Mouse (Mus musculus): ENCODE measurements around the gene Vac14.

Gene Vac14

DNA sequence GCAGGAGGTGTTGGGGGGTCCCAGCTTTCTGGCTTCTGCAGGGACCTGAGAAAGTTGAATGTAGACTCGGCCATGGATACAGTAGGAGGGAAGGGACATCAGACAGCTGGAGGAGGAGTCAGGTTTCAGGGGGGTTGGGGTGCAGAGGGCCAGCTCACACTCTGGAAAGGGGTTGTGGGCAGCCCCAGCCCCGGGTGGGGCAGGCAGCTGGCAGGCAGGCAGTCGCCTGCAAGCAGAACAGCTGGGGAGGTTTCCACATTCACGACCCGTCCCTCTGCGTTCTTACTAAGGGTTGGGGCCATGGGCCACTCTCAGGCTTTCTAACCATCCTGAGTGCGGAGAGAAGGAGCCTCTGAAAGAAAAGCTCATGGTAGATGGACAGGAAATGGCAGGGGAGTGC lies 98.7 kb downstream of the Vac14 start:
- CTCF ChIA-PET = no interaction called here

DNA sequence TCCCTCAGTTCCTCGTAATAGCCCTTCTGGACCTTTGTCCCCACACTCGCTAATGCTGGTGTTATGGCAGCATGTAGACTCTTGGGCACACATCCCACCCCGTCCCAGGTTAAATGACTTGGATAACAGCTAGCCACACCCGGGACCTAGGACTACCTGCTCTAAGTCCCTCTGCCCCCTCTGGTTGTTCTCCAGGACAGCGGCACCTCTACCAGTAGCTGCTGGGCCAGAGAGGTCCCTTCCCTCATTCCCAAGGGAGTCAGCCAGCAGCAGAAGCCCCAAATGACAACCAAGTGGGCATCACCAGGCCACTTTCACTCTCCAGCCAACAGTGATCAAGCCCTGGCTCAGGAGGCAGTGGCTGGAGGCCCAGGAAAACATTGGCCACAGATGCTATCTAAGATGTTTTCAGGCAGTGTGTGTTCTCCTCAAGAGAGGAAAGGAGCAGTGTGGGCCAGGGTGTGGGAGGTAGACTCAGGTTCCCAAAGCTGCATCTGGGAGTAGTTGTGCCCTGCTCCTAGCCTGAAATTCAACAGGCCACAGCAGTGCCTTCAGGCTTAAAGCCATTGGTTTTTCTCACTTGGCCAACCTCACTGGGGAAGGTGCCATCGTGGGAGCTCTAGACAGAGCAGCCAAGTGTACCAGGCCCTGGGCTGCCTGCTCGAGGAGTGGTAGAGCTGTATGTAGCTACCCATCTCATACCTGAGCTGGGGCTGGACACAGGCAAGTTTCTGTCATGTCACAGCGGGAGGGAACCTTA lies 100.0 kb downstream of the Vac14 start:
- CTCF ChIA-PET = no interaction called here

DNA sequence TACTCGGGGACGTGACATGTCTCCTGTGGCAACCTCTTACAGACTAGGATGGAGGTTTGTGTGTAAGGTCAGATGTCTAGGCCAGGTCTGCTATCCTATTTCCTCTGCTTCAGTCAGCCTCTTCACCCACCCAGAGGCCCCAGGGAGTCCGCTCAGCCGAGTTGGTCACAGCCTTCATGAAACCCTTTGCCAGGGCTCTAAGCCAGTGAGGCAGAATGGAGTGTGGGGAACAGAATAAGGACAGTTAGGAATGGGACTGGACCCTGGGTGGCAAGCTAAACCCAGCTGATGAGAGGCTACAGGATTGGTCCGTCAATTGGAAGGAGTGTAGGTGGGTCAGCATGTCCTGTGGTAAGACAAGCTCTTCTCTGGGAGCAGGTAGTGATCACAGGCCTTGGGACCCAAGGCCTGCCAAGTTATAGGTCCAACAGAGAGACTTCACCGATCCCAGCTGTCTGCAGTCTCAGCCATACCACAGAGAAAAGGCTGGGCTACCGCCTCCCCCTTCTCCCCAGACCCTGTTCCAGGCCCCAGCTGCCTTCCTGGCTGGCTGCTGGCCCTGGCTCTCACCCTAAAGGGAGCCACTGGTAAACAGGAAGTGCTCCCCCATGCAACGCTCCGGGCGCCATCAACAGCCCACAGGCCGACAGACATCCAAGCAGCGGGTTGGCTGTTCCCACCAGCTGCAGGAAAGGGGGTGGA lies 100.7 kb downstream of the Vac14 start:
- CTCF ChIA-PET = no interaction called here

DNA sequence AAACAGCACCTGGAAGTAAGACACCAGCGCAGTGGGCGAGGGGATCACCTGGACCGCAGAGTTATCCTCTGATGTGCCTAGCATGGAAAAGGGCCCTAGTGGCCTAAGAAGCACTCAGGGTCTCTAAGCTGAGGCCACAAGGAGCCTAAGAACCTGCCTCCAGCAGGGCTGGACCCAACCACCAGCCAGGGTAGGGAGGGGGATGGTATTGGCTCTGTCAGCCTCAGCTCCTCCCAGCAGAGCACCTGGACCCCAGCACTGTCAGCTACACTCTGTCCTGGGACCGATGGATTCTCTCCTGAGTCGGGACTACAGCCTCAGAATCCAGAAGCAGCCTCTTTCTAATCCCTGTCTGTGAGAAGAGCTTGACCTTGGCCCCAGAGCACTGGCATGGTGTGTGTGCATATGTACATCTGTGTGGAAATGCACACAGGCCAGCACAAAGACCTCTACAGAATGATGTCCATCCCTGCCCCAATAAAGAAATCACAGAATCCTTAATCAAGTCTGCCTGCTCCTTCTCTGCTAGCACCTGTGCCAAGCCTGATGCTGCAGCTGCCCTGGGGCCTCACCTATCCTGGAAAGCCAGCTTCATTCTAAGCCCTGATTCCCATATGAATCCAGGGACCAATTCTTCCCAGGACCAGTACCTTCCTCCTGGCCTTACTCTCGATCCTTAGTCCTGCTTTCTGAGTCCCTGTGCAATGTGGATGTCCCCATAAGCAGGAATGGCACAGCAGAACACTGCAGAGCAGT lies 101.7 kb downstream of the Vac14 start:
- CTCF ChIA-PET = no interaction called here

DNA sequence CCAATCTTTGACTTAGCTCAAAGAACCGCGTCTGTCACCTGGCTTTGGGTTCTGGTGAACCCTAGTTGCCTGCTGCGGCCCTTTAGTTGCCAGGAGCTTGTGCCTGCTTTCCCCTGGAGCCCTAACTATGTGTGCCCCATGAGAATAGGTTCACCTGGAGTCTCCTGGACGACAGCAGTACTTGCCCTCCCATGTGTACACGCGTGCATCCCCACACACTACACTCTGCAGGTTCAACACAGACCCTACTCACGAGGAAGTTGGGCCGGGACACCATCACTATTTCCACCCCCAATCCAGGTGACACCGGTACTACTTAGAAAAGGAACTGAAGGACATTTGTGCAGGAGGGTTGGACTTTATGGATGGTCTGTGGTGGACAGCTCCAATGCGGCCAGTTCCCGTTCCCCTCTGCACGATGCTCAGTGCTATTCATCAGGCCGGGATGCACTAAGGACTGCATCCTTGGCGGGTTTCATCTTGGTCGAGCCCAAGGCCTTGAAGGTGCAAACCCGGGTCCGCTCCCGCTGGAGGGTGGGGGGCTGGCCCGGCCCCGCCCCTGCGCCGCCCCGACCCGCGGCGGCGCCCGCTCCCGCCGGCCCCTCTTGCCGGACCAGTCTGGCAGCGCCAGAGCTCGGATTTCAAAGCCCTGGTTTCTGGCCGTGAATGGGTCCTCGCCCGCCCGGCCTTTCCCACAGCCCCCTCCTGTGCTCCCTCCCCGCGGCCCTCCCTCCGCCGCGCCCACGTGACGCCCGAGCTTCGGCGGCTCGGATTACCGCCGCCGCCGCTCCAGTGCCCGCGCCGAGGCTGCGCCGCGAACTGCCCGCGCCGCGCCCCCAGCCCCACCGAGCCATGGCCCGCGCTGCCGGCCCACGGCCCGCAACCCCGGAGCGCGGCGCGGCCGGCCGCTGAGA lies 102.6 kb downstream of the Vac14 start, which contains the start of gene Mtss1l:
Gene Mtss1l, plus strand, starts transcription at position 792 of the 914 bp plus-strand sequence.
- CTCF ChIA-PET = interaction anchor here (0.6 kb wide), 1 partner anchor 1261 kb away, joined by 9 read pairs; no protein-coding TSS in a partner anchor

DNA sequence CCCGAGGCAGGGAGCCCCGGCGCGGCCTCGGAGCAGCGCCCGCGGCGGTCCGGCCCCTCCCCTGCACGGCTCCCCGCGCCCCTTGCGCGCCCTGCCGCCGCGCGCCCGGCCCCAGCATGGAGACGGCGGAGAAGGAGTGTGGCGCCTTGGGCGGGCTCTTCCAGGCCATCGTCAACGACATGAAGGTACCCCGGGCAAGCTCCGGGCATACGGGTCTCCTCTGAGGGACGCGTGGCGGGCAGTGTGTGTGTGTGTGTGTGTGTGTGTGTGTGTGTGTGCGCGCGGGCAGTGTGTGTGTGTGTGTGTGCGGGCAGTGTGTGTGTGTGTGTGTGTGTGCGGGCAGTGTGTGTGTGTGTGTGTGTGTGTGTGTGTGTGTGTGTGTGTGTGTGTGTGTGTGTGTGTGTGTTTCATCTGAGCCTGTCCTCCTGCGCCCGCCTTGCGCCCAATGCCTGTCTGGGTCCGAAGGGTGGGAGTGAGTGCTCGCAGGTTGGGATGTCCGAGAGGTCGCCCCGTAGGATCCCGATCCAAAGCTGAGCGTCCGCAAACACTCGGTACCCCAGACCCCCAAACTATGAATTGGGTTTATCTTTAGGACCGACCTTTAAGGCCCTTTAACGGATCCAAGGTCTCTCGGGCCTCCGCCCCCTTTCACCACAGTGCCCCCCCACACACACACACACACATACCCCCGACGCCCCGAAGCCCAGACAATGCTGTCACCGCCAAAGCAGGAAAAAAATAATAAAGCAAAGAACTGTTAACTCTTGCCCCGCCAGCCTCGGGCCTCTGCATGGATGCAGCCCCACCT lies 103.4 kb downstream of the Vac14 start:
- CTCF ChIA-PET = no interaction called here

DNA sequence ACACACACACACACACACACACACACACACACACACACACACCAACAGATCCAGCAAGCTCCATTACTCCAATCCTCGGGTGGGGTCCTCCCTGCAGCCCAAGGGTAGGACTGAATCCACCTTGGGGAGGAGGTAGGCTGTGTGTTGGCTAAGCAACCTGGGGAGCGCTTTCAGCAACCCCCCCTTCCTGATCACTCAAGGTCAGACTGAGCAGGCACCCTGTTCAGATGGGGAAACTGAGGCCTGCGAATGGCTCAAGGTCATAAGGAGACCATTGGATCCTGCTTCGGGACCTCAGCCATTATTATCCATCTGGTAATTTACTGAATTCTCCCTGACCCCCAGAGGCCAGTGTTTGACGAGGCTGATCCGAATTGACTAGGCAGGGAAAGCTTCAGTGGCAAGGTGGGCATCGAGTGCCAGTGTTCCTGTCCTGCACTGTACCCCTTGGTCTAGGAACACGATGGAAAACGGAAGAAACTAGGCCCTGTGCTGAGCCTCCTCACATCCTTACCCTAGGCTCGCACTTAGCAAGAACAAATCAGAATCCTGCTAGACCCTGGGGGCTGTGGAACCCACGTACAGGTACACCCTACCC lies 104.1 kb downstream of the Vac14 start:
- CTCF ChIA-PET = no interaction called here

DNA sequence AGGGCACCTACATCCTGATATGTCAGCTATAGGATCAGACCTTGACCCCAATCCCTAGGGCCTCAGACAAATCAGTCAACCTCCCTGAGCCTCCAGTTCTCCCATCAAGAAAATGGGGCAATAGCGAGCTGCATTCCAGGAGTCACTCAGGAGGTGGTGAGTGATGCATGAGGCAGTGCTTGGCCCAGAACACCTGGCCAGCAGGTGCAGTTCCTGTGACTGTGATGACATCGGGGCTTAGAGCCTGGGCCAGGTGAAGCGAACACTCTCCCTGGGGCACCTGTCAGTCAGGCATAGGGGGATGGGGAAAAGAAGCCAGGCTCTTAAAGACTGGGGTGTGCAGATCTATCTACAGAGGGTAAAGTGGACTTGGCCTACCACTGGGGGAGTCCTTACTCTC lies 106.1 kb downstream of the Vac14 start:
- CTCF ChIA-PET = no interaction called here

DNA sequence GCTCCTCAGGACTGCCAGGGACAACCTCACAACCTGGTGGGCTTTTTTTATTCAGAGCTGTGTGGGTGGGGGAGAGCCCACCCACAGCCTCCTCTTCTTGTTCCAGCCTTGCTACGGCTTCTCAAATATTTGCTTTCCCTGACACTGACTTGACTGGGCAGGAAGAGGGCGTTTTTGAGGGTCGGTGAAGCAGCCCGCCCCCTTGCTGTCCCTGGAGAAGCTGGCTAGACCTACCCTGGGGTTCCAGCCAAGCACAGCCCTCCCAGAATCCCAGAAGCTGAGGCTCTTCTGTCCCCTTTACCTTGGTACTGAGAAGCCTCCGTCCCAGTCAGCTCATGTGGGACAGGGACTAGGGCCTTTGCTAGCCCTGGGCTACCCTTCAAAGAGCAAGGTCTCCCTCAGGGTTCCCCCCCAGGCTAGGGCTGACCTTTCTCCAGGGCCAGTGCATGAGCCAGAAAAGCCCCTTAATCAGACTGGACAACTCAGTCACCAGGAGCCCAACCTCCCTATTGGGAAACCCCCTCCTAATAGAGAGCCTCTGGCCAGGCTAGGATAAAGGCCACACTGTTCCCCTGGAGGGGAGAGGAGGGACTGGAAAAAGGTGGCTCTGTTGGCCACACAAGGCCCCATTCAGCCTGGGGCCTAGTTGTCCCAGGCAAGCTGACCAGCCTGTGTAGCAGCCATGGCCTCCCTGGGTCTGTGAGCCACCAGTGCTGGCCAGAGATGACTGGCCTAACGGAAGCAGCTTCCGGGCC lies 106.9 kb downstream of the Vac14 start:
- CTCF ChIA-PET = no interaction called here

DNA sequence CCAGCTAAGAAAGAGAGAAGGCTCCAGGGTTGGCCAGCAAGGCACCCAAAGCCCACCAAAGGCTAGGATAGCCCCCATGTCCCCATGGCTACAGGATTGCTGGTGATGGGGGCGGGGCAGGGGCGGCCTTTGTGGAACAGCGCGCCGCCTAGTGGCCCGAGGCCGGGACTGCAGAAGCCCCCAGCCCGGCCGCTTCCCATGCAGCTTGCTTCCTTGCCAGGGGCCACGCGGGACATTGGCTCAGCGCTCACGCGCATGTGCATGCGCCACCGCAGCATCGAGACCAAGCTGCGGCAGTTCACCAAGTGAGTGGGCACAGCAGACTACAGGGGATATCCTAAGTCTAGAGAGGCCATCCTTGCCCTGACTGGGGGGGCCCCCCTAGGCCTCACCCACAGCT lies 108.5 kb downstream of the Vac14 start:
- CTCF ChIA-PET = no interaction called here

DNA sequence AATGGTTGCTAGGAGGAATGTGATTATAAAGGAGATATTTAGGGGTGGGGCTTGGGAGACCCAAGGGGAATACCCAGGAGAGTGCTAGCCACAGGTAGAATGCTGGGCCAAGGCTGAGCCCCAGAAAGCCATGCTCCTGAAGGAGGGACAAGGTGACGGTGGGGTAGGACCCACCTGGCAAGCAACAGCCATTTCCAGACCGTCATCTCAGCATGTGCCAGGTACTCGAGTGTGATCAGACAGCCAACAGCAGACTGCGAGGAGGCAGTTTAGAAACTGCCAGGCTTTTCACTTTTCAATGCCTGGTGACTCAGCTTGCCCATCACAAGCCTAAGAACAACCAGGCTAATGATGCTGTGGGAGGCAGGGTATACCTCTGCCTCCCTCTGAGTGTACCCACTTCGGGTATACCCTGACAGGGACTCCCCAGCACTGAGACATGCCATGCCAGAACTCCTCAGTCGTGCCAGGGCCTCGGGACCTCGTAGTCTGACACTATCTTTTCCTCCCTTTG lies 113.0 kb downstream of the Vac14 start:
- CTCF ChIA-PET = no interaction called here

DNA sequence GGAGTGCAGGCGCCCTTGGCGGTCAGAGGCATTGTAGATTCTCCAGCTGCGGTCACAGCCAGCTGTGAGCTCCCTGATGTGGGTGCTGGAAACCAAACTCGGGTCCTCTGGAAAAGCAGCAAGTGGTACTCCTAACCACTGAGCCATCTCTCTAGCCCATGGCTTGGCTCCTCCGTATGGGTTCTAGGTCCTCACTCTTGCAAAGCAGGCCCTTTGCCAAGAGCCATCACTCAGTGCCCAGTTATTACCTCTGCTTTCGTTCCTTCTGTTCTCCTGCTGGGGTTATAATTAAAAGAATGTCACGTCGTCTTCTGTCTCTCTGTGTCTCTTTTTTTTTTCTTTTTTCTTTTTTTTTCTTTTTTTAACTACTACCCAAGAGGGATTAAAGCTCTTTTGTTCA lies 114.7 kb downstream of the Vac14 start:
- CTCF ChIA-PET = no interaction called here

DNA sequence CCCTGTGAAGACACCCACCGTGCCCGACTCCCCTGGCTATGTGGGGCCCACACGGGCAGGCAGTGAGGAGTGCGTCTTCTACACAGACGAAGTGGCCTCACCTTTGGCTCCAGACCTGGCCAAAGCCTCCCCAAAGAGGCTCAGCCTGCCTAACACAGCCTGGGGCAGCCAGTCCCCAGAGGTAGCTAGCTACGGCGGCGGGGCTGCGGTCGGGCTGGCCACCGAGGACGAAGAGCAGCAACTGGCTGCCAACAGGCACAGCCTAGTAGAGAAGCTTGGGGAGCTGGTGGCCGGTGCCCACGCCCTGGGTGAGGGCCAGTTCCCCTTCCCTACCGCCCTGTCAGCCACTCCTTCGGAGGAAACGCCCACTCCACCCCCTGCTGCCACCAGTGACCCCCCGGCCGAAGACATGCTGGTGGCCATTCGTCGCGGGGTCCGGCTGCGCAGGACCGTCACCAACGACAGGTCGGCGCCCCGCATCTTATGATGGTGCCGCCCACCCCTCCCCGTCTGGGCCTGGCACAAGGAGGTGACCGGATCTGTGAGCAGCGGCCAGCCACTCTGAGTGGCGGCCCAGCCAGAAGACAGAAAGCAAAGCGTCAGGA lies 120.3 kb downstream of the Vac14 start:
- CTCF ChIA-PET = no interaction called here

DNA sequence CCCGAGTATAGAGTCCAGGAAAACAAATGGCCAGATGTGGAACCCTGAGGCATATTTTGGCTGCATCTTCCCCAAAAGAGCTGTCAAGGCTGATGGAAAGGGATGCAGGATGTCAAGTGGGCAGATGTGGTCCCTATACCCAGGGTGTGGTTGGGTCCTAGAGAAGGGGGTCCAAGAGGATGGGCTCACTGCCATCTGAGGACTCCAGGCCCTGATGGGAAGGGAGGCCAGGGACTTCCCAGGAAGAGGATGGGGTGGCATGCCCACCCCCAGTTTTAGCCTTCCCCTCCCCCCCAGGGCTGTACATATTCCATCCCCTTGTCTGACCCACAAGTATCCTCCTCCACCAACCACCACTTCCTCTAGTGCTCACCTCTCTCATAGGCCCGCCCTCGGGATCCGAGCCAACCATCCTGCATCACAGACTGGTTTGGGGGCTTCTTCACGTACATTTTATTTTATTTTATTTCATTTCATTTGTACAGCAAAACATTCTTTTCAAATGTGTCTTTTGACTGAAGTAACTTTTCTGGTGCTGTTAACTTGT lies 122.3 kb downstream of the Vac14 start:
- CTCF ChIA-PET = no interaction called here

DNA sequence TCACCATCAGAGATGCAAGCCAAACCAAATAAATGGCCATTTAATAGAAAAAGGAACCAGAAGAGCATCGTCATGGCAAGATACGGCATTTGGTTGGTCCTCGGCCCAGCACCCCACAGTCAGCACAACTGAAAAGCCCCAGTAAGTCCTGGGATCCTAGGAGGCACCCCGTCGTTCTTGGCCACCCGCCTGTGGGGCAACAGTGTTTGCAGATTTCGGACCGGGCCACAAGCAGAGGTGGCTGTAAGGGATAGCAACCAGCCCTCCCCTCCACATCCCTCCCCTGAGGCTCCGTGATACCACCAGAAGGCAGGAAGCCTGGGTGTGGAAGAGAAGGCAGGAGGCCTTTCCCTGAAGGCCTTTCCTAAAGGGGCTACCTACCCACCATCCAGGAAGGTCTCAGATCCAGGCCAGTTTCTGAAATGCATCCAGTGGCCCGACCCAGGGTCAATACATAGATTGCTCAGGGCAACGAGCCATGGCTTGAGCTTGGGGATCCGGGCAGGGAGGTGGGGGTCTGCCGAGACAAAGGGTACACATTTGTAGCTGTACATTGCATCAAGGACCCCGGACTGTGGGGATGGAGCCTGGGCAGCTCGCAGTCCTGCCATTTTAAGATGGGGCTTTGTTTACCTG lies 123.5 kb downstream of the Vac14 start:
- CTCF ChIA-PET = no interaction called here

DNA sequence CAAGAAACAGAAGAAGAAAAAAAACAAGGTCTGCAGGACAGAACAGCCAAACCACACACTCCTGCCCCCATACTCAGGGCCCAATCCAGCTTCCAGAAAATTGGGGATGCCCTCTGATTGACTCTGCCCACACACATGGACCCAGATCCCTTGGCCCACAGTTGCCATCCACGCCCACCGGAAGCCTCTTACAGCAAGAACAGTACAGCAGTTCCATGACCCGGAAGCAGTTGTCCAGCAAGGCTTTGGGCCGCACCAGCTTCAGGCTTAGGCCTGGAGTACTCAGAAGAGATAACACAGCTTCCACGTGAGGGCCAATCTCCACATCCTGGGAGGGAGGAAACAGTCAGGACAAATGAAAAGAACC lies 124.0 kb downstream of the Vac14 start:
- CTCF ChIA-PET = no interaction called here

DNA sequence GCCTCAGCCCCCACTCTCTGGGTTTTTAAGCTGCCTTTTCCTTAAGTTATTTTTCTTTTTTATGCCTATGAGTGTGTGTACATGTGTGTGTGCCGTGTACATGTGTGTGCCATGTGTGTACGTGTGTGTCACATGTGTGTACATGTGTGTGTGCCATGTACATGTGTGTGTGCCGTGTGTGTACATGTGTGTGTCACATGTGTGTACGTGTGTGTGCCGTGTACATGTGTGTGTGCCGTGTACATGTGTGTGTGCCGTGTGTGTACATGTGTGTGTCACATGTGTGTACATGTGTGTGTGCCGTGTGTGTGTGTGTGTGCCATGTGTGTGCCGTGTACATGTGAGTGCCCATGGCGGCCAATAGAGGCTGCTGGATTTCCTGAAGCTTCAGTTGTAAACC lies 126.8 kb downstream of the Vac14 start:
- CTCF ChIA-PET = no interaction called here

DNA sequence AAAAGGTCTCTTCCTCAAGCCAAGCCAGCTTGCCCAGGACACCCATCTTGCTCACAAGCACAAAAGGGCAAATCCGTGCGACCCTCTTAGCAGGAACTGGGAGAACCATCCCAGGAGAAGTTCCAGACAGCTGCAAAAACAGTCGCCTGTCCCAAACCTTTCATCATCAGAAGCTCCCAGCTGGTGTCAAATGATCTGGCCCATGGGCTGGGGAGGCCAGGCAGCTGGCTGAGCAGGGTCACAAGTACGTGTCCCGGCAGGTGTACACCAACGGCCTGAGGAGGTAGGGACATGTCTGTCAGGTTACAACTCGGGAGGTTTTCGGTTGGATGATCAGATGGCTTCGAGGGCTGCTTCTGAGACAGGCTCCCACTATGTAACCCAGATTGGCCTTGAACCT lies 128.3 kb downstream of the Vac14 start:
- CTCF ChIA-PET = no interaction called here
